Mouse (Mus musculus) thymus, adult 2 months (tissue): ENCODE data around the gene Grrp1.

Experiments
- CTCF ChIP-seq: fragments of 200-500 bp; IDR thresholded peaks from 2 replicates; pipeline ENCODE4 v1.5.1; 2012; ENCODE audit warnings: mild to moderate bottlenecking, control low read depth, low read length, moderate library complexity, borderline replicate concordance; ENCODE audit not compliant: control insufficient read depth, poor library complexity, insufficient read depth; ENCODE audit errors: extremely low read depth
- POLR2A ChIP-seq: fragments of 200-500 bp; IDR thresholded peaks from 2 replicates; pipeline ENCODE4 v1.6.1; 2012; ENCODE audit warnings: mild to moderate bottlenecking, low read length, control low read depth, moderate library complexity; ENCODE audit not compliant: control insufficient read depth, poor library complexity, insufficient read depth; ENCODE audit errors: extremely low read depth

GRCm38 (mm10) chr4:134251241-134252130, 2.4 kb downstream of the Grrp1 start:
- 0 out of 2 replicates have a peak, but pooled peaks have one; percentile 8 for TF ChIP-seq CTCF
- TF ChIP-seq POLR2A: no peak
